Mouse (Mus musculus) cerebellum, adult 9-10 months (tissue): ENCODE data around the gene Calm4.
"Not testable (repeated sequence)": the region's sequence is repeated elsewhere in the genome, so short reads cannot be mapped to it uniquely, and the experiment has no call there.

ENCODE experiments used
- DNase-seq: peaks from one replicate; pipeline ENCODE4 v3.0.0; 2022

Gene Calm4

DNA sequence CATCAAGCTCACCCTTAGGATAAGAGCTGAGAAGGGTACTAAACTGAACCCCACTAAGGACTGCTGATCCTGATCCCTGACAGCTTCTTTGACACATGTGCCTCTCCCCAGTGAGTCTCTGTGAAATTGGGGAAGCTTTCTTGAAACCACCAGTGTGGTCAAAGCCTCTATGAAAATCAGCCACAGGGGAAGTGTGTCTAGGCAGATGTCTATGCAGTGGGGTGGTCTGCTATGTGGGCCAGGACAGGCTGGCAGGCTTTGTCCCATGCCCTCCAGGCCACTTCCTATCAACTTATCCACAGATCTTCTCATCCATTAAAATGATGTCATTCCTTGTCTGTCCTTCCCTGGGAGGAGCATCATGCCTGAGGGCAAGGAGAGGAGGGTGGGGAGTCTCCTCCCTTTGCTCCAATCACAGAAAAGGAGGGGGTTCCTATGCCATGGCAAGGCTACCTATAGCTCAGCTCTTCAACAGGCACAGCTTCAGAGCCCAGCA lies at the start of gene Calm4:
Calm4 (plus strand) TSS at position 446 of the 496 bp plus-strand sequence.
- not testable (repeated sequence) for DNase-seq

DNA sequence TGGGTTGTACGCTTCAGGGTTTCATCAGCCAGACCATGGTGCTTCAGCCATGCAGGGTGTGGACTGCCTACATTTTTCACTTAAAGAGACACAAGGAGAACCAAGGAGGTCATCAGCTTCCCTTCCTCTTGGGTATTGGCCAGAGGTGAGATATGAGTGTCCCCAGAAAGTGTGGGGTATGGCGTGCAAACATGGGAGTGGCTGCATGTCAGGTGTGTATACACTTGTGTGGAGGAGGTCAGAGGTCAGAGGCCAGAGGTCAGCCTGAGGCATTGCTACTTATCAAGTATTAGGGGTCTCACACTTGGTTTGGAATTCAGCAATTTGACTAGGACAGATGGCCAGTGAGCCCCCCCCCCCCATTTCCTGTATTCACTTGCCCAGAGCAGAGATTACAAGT lies 49.0 kb upstream of the Calm4 start:
- DNase-seq, result no peak

GRCm38 (mm10) chr13:3789531-3789930 lies 48.0 kb upstream of the Calm4 start:
- DNase-seq, result no peak

- no peak for DNase-seq
These were observed 40.9 kb upstream of the Calm4 start for GRCm38 (mm10) chr13:3796649-3797048.

GRCm38 (mm10) chr13:3798751-3799150 lies 38.8 kb upstream of the Calm4 start:
- no peak for DNase-seq

- no peak for DNase-seq
These were observed 38.2 kb upstream of the Calm4 start for GRCm38 (mm10) chr13:3799386-3799785.

DNA sequence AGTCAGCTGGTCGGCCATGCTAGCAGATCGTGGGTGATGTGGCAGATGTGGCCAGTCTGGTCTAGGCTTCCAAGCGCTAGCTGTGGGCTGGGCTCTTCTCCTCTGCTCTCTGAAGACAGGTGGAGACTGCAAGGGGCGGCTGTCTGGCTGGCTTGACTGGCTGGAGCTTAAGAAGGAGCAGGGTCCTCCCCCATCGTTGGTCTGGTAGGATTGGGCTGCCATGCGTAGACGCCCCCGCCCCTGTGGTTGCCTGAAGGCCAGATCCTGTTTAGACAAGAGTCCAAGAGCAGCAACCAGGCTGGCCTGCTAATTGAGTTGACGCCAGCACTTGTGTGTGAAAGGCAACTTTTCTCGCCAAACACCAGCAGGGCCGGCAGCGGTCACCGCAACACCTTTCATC lies 33.4 kb upstream of the Calm4 start, which contains the start of gene Calml3:
Calml3 (minus strand) TSS at position 131 of the 400 bp plus-strand sequence.
- DNase-seq, result no peak

DNA sequence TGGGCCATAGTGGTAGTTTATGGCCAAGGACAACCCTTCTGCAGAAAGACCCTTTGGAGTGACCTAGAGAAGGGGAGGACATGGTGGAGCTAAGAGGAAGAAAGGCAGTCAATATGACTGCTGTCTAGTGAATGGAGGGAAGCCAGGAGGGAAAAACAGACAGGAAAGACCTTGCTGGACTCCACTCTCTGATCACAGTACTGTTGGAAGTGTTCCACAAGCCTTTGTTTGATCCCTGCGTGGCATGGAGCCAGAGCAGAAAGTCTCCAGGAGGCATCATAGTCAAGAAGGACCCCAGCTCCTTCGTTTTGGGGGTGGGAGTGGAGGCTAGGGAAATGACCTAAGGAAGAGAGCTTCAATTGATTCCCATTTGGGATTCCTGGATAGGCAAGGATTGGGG lies 32.4 kb upstream of the Calm4 start:
- DNase-seq, result no peak

GRCm38 (mm10) chr13:3805638-3806037 lies 31.9 kb upstream of the Calm4 start:
- no peak for DNase-seq

GRCm38 (mm10) chr13:3807131-3807827 lies 30.3 kb upstream of the Calm4 start:
- DNase-seq, result no peak

GRCm38 (mm10) chr13:3818012-3818739 lies 19.4 kb upstream of the Calm4 start:
- no peak for DNase-seq

- no peak for DNase-seq
These were observed 18.8 kb upstream of the Calm4 start for GRCm38 (mm10) chr13:3818740-3819076.

GRCm38 (mm10) chr13:3822105-3822504 lies 15.5 kb upstream of the Calm4 start:
- DNase-seq, result no peak

- no peak for DNase-seq
These were observed 11.8 kb upstream of the Calm4 start for GRCm38 (mm10) chr13:3825726-3826125.

GRCm38 (mm10) chr13:3831546-3831945 lies 6.0 kb upstream of the Calm4 start:
- DNase-seq, result no peak

DNA sequence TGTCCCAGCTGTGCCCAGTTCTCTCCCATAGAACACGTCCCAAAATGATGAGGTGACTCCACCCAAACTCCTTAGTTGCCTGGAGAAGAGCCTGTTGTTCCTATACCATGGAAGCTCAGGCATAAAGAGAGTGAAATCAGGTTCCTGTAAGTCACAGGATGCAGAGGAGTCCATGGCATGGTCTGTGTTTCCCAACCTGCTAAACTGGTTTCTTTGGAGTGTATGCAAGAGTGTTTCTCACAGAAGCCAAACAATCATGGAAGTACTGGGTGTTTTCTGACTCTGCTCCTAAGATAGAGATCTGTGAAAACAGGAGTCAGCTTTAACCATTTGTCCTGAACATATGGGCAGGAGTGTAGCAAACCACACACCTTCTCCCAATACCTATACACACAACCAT lies 5.6 kb upstream of the Calm4 start:
- DNase-seq, result no peak

- DNase-seq, result no peak
These were observed 5.1 kb upstream of the Calm4 start for GRCm38 (mm10) chr13:3832450-3832849.

GRCm38 (mm10) chr13:3833644-3834043 lies 3.9 kb upstream of the Calm4 start:
- DNase-seq, result not testable (repeated sequence)

GRCm38 (mm10) chr13:3840662-3841061 lies 3.1 kb downstream of the Calm4 start:
- DNase-seq, result not testable (repeated sequence)

DNA sequence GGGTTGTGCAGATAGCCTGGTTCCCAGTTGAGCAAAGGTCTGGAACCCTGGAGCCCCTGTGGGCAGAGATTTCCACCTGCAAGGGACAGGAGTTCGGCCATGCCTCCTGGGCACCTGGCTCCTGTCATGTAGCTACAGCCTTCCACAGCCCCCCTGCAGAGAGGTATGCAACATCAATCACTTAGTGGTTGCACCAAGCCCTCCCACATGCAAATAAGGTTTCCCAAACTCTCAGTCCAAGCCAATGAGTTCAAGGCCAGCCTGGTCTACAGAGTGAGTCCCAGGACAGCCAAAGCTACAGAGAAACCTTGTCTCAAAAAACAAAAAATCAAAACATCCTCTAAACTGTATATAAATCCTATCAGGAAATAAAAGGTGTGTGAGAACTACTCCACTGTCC lies 12.8 kb downstream of the Calm4 start:
- DNase-seq, result no peak

DNA sequence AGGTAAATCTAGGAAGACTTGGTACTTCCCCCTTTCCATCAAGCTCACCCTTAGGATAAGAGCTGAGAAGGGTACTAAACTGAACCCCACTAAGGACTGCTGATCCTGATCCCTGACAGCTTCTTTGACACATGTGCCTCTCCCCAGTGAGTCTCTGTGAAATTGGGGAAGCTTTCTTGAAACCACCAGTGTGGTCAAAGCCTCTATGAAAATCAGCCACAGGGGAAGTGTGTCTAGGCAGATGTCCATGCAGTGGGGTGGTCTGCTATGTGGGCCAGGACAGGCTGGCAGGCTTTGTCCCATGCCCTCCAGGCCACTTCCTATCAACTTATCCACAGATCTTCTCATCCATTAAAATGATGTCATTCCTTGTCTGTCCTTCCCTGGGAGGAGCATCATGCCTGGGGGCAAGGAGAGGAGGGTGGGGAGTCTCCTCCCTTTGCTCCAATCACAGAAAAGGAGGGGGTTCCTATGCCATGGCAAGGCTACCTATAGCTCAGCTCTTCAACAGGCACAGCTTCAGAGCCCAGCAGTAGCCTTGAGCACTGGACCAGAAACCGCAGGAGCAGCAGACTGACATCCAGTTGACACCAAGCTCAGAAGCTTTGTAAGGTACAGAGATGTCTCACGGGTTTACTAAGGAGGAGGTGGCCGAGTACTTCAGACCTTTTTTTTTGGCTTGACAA lies 16.2 kb downstream of the Calm4 start, which contains the start of gene Calm5:
Calm5 (plus strand) TSS at position 526 of the 686 bp plus-strand sequence.
- not testable (repeated sequence) for DNase-seq

- DNase-seq, result no peak
These were observed 17.3 kb downstream of the Calm4 start for GRCm38 (mm10) chr13:3854856-3855255.

- DNase-seq, result no peak
These were observed 18.7 kb downstream of the Calm4 start for GRCm38 (mm10) chr13:3856252-3856651.

DNA sequence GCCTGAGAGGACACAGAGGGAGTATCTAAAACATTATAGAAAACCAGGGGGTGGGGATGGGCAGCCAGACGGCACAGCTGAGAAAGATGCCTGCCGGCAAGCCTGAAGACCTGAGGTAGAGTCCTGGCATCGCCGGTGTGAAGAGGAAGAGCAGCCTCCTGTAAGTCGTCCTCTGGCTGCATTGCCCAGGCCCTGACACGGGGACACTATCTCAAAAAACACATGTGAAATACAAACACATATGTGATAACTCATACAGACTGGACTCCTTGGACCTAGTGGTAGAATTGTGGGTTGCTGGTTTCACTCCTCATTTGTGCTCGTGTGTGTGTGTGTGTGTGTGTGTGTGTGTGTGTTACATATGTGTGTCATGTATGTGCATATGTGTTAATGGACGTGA lies 23.7 kb downstream of the Calm4 start:
- DNase-seq, result no peak
